Mouse (Mus musculus) forebrain, embryonic 16.5 days (tissue): ENCODE measurements at regions not wholly inside any gene's neighbourhood (a gene's known extent, or its start where the extent isn't known, plus 50 kb on each side); places are given as distances from the start of the nearest gene placed in this dataset.

Experiments used
- ATAC-seq: fragments of 200-750 bp; cut with Nextera tagmentation; 2 replicates; pipeline ENCODE4 v1.8.0; 2017; ENCODE audit warnings: mild to moderate bottlenecking, moderate library complexity
- H3K27ac ChIP-seq: fragments of 300-500 bp; sonication (generic); 2 replicates; pipeline ENCODE4 v1.5.1; 2014; ENCODE audit warnings: low read length, control low read depth
- H3K27me3 ChIP-seq: fragments of 300-500 bp; sonication (generic); replicated peaks from 2 replicates; pipeline ENCODE4 v1.6.1; 2014; ENCODE audit warnings: low read length; ENCODE audit not compliant: control insufficient read depth, insufficient read depth
- H3K36me3 ChIP-seq: fragments of 300-500 bp; sonication (generic); 2 replicates; pipeline ENCODE4 v1.6.1; 2014; ENCODE audit not compliant: control insufficient read depth, insufficient read depth
- H3K4me1 ChIP-seq: fragments of 300-500 bp; sonication (generic); replicated peaks from 2 replicates; pipeline ENCODE4 v1.6.1; 2014; ENCODE audit warnings: low read length; ENCODE audit not compliant: control insufficient read depth, insufficient read depth
- H3K4me2 ChIP-seq: fragments of 300-500 bp; sonication (generic); 2 replicates; pipeline ENCODE4 v1.6.1; 2014; ENCODE audit warnings: mild to moderate bottlenecking, low read length, control low read depth
- H3K4me3 ChIP-seq: fragments of 300-500 bp; sonication (generic); replicated peaks from 2 replicates; pipeline ENCODE4 v1.5.1; 2014; ENCODE audit warnings: mild to moderate bottlenecking, low read length, control low read depth
- H3K9ac ChIP-seq: fragments of 300-500 bp; sonication (generic); replicated peaks from 2 replicates; pipeline ENCODE4 v1.6.1; 2014; ENCODE audit warnings: low read depth, low read length, control low read depth
- H3K9me3 ChIP-seq: fragments of 300-500 bp; sonication (generic); 2 replicates; pipeline ENCODE4 v1.6.1; 2016; ENCODE audit warnings: low read length; ENCODE audit not compliant: control insufficient read depth
- WGBS: fragments of 180-500 bp; shearing (Covaris S2); extraction: QIAGEN DNeasy Blood & Tissue Kit; methylation state at CpG from one replicate; pipeline ENCODE4 v1.1.7; 2014; 5-methylcytosine and 5-hydroxymethylcytosine counted together

GRCm38 (mm10) chr4:95451831-95452230 lies 105.5 kb upstream of the Fggy start:
- Histone ChIP-seq H3K4me3 (no peak overlapping the region), H3K4me1 (no peaks in the 10 kb centered on the region), H3K9me3 (no peaks in the 10 kb centered on the region), H3K27ac (no peak overlapping the region), H3K27me3 (no peaks in the 10 kb centered on the region), H3K36me3 (no peaks in the 10 kb centered on the region), H3K9ac (no peak overlapping the region), H3K4me2 (no peak overlapping the region)
- ATAC-seq: no peak
- WGBS: 90% methylated on average over 3 of the region's 3 CpGs

GRCm38 (mm10) chr4:95456318-95456717 lies 101.0 kb upstream of the Fggy start:
- H3K27ac ChIP-seq: no peak overlapping the region
- H3K4me3 ChIP-seq: no peak overlapping the region
- no peaks in the 10 kb centered on the region for H3K9me3 ChIP-seq
- no peaks in the 10 kb centered on the region for H3K36me3 ChIP-seq
- ATAC-seq: no peak
- H3K4me1 ChIP-seq: no peaks in the 10 kb centered on the region
- H3K9ac ChIP-seq: no peak overlapping the region
- no peaks in the 10 kb centered on the region for H3K27me3 ChIP-seq
- 85% methylated on average over 1 of the region's 1 CpGs for WGBS
- H3K4me2 ChIP-seq: no peak overlapping the region

- Histone ChIP-seq H3K9ac (no peak overlapping the region), H3K4me3 (no peak overlapping the region), H3K27ac (no peak overlapping the region), H3K36me3 (no peaks in the 10 kb centered on the region), H3K4me2 (no peak overlapping the region), H3K9me3 (no peaks in the 10 kb centered on the region), H3K27me3 (no peaks in the 10 kb centered on the region), H3K4me1 (no peaks in the 10 kb centered on the region)
- WGBS: 84% methylated on average over 5 of the region's 5 CpGs
- ATAC-seq: no peak
Observed at GRCm38 (mm10) chr4:95456943-95457342, 100.4 kb upstream of the Fggy start.

GRCm38 (mm10) chr4:95462476-95462875 lies 94.8 kb upstream of the Fggy start:
- Histone ChIP-seq H3K4me3 (no peak overlapping the region), H3K27me3 (no peaks in the 10 kb centered on the region), H3K36me3 (no peaks in the 10 kb centered on the region), H3K27ac (no peak overlapping the region), H3K4me1 (no peaks in the 10 kb centered on the region), H3K4me2 (no peak overlapping the region), H3K9me3 (no peaks in the 10 kb centered on the region), H3K9ac (no peak overlapping the region)
- WGBS: 62% methylated on average over 3 of the region's 3 CpGs
- ATAC-seq: no peak

GRCm38 (mm10) chr4:95463082-95463825 lies 94.1 kb upstream of the Fggy start:
- 80% methylated on average over 8 of the region's 8 CpGs for WGBS
- Histone ChIP-seq H3K36me3 (no peaks in the 10 kb centered on the region), H3K9me3 (no peaks in the 10 kb centered on the region), H3K4me3 (no peak overlapping the region), H3K27ac (no peak overlapping the region), H3K9ac (no peak overlapping the region), H3K27me3 (no peaks in the 10 kb centered on the region), H3K4me2 (no peak overlapping the region), H3K4me1 (no peaks in the 10 kb centered on the region)
- ATAC-seq: no peak

- H3K4me1 ChIP-seq: no peaks in the 10 kb centered on the region
- no peaks in the 10 kb centered on the region for H3K27me3 ChIP-seq
- H3K4me3 ChIP-seq: no peak overlapping the region
- H3K4me2 ChIP-seq: no peak overlapping the region
- WGBS: 75% methylated on average over 2 of the region's 2 CpGs
- H3K36me3 ChIP-seq: no peaks in the 10 kb centered on the region
- ATAC-seq: no peak
- H3K27ac ChIP-seq: no peak overlapping the region
- no peaks in the 10 kb centered on the region for H3K9me3 ChIP-seq
- H3K9ac ChIP-seq: no peak overlapping the region
Observed at GRCm38 (mm10) chr4:95466647-95467046, 90.7 kb upstream of the Fggy start.

GRCm38 (mm10) chr4:95467526-95467925 lies 89.8 kb upstream of the Fggy start:
- no peaks in the 10 kb centered on the region for H3K36me3 ChIP-seq
- no peaks in the 10 kb centered on the region for H3K9me3 ChIP-seq
- H3K4me1 ChIP-seq: no peaks in the 10 kb centered on the region
- ATAC-seq: no peak
- no peak overlapping the region for H3K9ac ChIP-seq
- H3K4me3 ChIP-seq: no peak overlapping the region
- H3K4me2 ChIP-seq: no peak overlapping the region
- WGBS: 87% methylated on average over 2 of the region's 2 CpGs
- no peak overlapping the region for H3K27ac ChIP-seq
- H3K27me3 ChIP-seq: no peaks in the 10 kb centered on the region

GRCm38 (mm10) chr4:95474726-95475406 lies 82.4 kb upstream of the Fggy start:
- Histone ChIP-seq H3K27me3 (no peaks in the 10 kb centered on the region), H3K4me2 (no peak overlapping the region), H3K4me1 (no peaks in the 10 kb centered on the region), H3K9me3 (no peaks in the 10 kb centered on the region), H3K27ac (no peak overlapping the region), H3K9ac (no peak overlapping the region), H3K4me3 (no peak overlapping the region), H3K36me3 (no peaks in the 10 kb centered on the region)
- ATAC-seq: no peak
- 89% methylated on average over 5 of the region's 5 CpGs for WGBS

- WGBS: 52% methylated on average over 12 of the region's 12 CpGs
- no peak overlapping the region for H3K27ac ChIP-seq
- H3K9me3 ChIP-seq: no peaks in the 10 kb centered on the region
- peak; percentile 20; the same call in 1 of the 2 replicates for ATAC-seq
- H3K36me3 ChIP-seq: no peaks in the 10 kb centered on the region
- H3K9ac ChIP-seq: no peak overlapping the region
- no peak overlapping the region for H3K4me3 ChIP-seq
- H3K4me1 ChIP-seq: no peaks in the 10 kb centered on the region
- H3K4me2 ChIP-seq: no peak overlapping the region
- no peaks in the 10 kb centered on the region for H3K27me3 ChIP-seq
Observed at GRCm38 (mm10) chr4:95476071-95476724, 81.1 kb upstream of the Fggy start.
